Mouse (Mus musculus) forebrain, embryonic 15.5 days (tissue): Measurements from ENCODE around the gene Gm525. TPM values are rescaled to one million over a fixed set of nuclear protein-coding genes. Genes with fewer than 3 reads are reported as not detected.
A peak's percentile ranks its signal among the peaks of the same experiment; 100 is the strongest.
"Not testable (repeated sequence)": the region's sequence is repeated elsewhere in the genome, so short reads cannot be mapped to it uniquely, and the experiment has no call there.

Source experiments
- ATAC-seq: fragments of 200-750 bp; cut with Nextera tagmentation; replicated peaks from 2 replicates; pipeline ENCODE4 v1.8.0; 2017; ENCODE audit warnings: mild to moderate bottlenecking, moderate TSS enrichment, moderate library complexity
- H3K27ac ChIP-seq: fragments of 300-500 bp; sonication (generic); replicated peaks from 2 replicates; pipeline ENCODE4 v1.5.1; 2015; ENCODE audit warnings: mild to moderate bottlenecking, inconsistent platforms
- H3K27me3 ChIP-seq: fragments of 300-500 bp; sonication (generic); 2 replicates; pipeline ENCODE4 v1.6.1; 2015; ENCODE audit warnings: inconsistent platforms
- H3K36me3 ChIP-seq: fragments of 300-500 bp; sonication (generic); 2 replicates; pipeline ENCODE4 v1.6.1; 2015; ENCODE audit warnings: mild to moderate bottlenecking, inconsistent platforms
- H3K4me1 ChIP-seq: fragments of 300-500 bp; sonication (generic); 2 replicates; pipeline ENCODE4 v1.6.1; 2015; ENCODE audit warnings: inconsistent platforms
- H3K4me2 ChIP-seq: fragments of 300-500 bp; sonication (generic); replicated peaks from 2 replicates; pipeline ENCODE4 v1.6.1; 2015; ENCODE audit warnings: mild to moderate bottlenecking, inconsistent platforms
- H3K4me3 ChIP-seq: fragments of 300-500 bp; sonication (generic); 2 replicates; pipeline ENCODE4 v1.5.1; 2015; ENCODE audit warnings: mild to moderate bottlenecking, inconsistent platforms
- H3K9ac ChIP-seq: fragments of 300-500 bp; sonication (generic); replicated peaks from 2 replicates; pipeline ENCODE4 v1.6.1; 2015; ENCODE audit warnings: mild to moderate bottlenecking, inconsistent platforms
- H3K9me3 ChIP-seq: fragments of 300-500 bp; sonication (generic); 2 replicates; pipeline ENCODE4 v1.6.1; 2016; ENCODE audit warnings: inconsistent platforms
- WGBS: fragments of 180-500 bp; shearing (Covaris S2); methylation state at CpG from one replicate; pipeline ENCODE4 v1.1.7; 2015; ENCODE audit warnings: mixed read lengths; 5-methylcytosine and 5-hydroxymethylcytosine counted together
- polyA plus RNA-seq: library from polyadenylated mRNA; unstranded; fragments of >200 nt; fragmentation: Nextera tagmentation; extraction: Ambion mirVana; gene quantifications from 2 replicates; pipeline ENCODE4 v1.2.1, GENCODE M21; 2015

The Gm525 gene
- polyA plus RNA-seq, 1 experiment from 2014 or later: not detected

- no peak overlapping the region for H3K9ac ChIP-seq
- WGBS: 92% methylated on average over 7 of the region's 7 CpGs
These were observed 30.6 kb upstream of the Gm525 start for GRCm38 (mm10) chr11:89043046-89043445.

GRCm38 (mm10) chr11:89045501-89045900 is 28.1 kb upstream of the Gm525 start:
- H3K27me3 ChIP-seq, H3K4me3 ChIP-seq, H3K4me1 ChIP-seq, H3K4me2 ChIP-seq, H3K9ac ChIP-seq, ATAC-seq, H3K9me3 ChIP-seq, H3K27ac ChIP-seq: not testable (repeated sequence)
- peaks cover 73% of the 10 kb centered on the region for H3K36me3 ChIP-seq
- 99% methylated on average over 3 of the region's 3 CpGs for WGBS

More at GRCm38 (mm10) chr11:89043046-89043445, 30.6 kb upstream of the Gm525 start:
- Histone ChIP-seq H3K27ac (no peak overlapping the region), H3K36me3 (peaks cover 80% of the 10 kb centered on the region), H3K27me3 (no peaks in the 10 kb centered on the region), H3K9me3 (no peaks in the 10 kb centered on the region), H3K4me2 (no peak overlapping the region), H3K4me1 (no peaks in the 10 kb centered on the region), H3K4me3 (no peak overlapping the region)
- no peak for ATAC-seq

- Histone ChIP-seq H3K27ac (no peak overlapping the region), H3K9me3 (no peaks in the 10 kb centered on the region), H3K9ac (no peak overlapping the region), H3K4me1 (no peaks in the 10 kb centered on the region), H3K4me2 (no peak overlapping the region), H3K27me3 (no peaks in the 10 kb centered on the region), H3K36me3 (peaks cover 75% of the 10 kb centered on the region), H3K4me3 (no peak overlapping the region)
- no peak for ATAC-seq
- WGBS: 80% methylated on average over 3 of the region's 3 CpGs
These were observed 27.6 kb upstream of the Gm525 start for GRCm38 (mm10) chr11:89046021-89046420.

GRCm38 (mm10) chr11:89051767-89052166 is 21.9 kb upstream of the Gm525 start:
- Histone ChIP-seq H3K27me3 (no peaks in the 10 kb centered on the region), H3K36me3 (peaks cover 58% of the 10 kb centered on the region), H3K4me2 (no peak overlapping the region)

GRCm38 (mm10) chr11:89055931-89056690 is 17.5 kb upstream of the Gm525 start:
- peaks cover 33% of the 10 kb centered on the region for H3K4me1 ChIP-seq
- H3K27ac ChIP-seq: no peak overlapping the region
- ATAC-seq: no peak
- H3K4me2 ChIP-seq: no peak overlapping the region
- no peak overlapping the region for H3K4me3 ChIP-seq
- no peaks in the 10 kb centered on the region for H3K27me3 ChIP-seq
- 73% methylated on average over 13 of the region's 13 CpGs for WGBS
- no peak overlapping the region for H3K9ac ChIP-seq
- no peaks in the 10 kb centered on the region for H3K9me3 ChIP-seq
- H3K36me3 ChIP-seq: peaks cover 24% of the 10 kb centered on the region; the same call in 1 of the 2 replicates

More at GRCm38 (mm10) chr11:89051767-89052166, 21.9 kb upstream of the Gm525 start:
- H3K9me3 ChIP-seq: no peaks in the 10 kb centered on the region
- 89% methylated on average over 6 of the region's 6 CpGs for WGBS
- H3K27ac ChIP-seq: no peak overlapping the region
- H3K4me1 ChIP-seq: peaks cover 7% of the 10 kb centered on the region
- no peak for ATAC-seq
- H3K4me3 ChIP-seq: no peak overlapping the region
- H3K9ac ChIP-seq: no peak overlapping the region

GRCm38 (mm10) chr11:89058515-89059270 is 14.9 kb upstream of the Gm525 start:
- peak overlapping the region; percentile 90; the same call in 1 of the 2 replicates for H3K9ac ChIP-seq
- no peaks in the 10 kb centered on the region for H3K9me3 ChIP-seq
- peak overlapping the region; percentile 85 for H3K4me2 ChIP-seq
- H3K27ac ChIP-seq: no peak overlapping the region
- H3K4me3 ChIP-seq: peak overlapping the region; percentile 87
- WGBS: 79% methylated on average over 11 of the region's 11 CpGs
- ATAC-seq: no peak
- peaks cover 12% of the 10 kb centered on the region; the same call in 1 of the 2 replicates for H3K36me3 ChIP-seq
- H3K27me3 ChIP-seq: no peaks in the 10 kb centered on the region
- peaks cover 33% of the 10 kb centered on the region for H3K4me1 ChIP-seq

- Histone ChIP-seq H3K27ac (peak overlapping the region; percentile 75), H3K36me3 (peaks cover under 1% of the 10 kb centered on the region; the same call in 1 of the 2 replicates), H3K4me2 (peak overlapping the region; percentile 85), H3K9me3 (no peaks in the 10 kb centered on the region), H3K4me3 (peak overlapping the region; percentile 87), H3K4me1 (peaks cover 33% of the 10 kb centered on the region), H3K9ac (peak overlapping the region; percentile 90), H3K27me3 (no peaks in the 10 kb centered on the region)
- WGBS: under 1% methylated on average over 33 of the region's 33 CpGs
- ATAC-seq: peak; percentile 71; the same call in 1 of the 2 replicates
These were observed 13.7 kb upstream of the Gm525 start for GRCm38 (mm10) chr11:89059919-89060422.

GRCm38 (mm10) chr11:89060423-89061089 is 13.1 kb upstream of the Gm525 start:
- peaks cover 33% of the 10 kb centered on the region for H3K4me1 ChIP-seq
- H3K4me3 ChIP-seq: peak overlapping the region; percentile 87
- H3K9ac ChIP-seq: peak overlapping the region; percentile 90
- H3K27ac ChIP-seq: peak overlapping the region; percentile 75
- H3K36me3 ChIP-seq: no peaks in the 10 kb centered on the region
- WGBS: under 1% methylated on average over 63 of the region's 63 CpGs
- peak; percentile 93 for ATAC-seq
- H3K9me3 ChIP-seq: 0 out of 2 replicates have a peak, but pooled peaks cover 3% of the 10 kb centered on the region
- H3K27me3 ChIP-seq: no peaks in the 10 kb centered on the region
- H3K4me2 ChIP-seq: peak overlapping the region; percentile 85

GRCm38 (mm10) chr11:89061362-89061761 is 12.3 kb upstream of the Gm525 start:
- Histone ChIP-seq H3K36me3 (no peaks in the 10 kb centered on the region), H3K4me2 (no peak overlapping the region), H3K4me1 (peaks cover 29% of the 10 kb centered on the region), H3K27me3 (no peaks in the 10 kb centered on the region), H3K9me3 (0 out of 2 replicates have a peak, but pooled peaks cover 3% of the 10 kb centered on the region), H3K27ac (no peak overlapping the region), H3K9ac (no peak overlapping the region), H3K4me3 (no peak overlapping the region)
- 91% methylated on average over 7 of the region's 7 CpGs for WGBS
- ATAC-seq: peak; percentile 0; the same call in 1 of the 2 replicates

- no peak overlapping the region for H3K9ac ChIP-seq
- no peak overlapping the region for H3K27ac ChIP-seq
- no peaks in the 10 kb centered on the region for H3K27me3 ChIP-seq
- no peak overlapping the region for H3K4me3 ChIP-seq
- H3K36me3 ChIP-seq: no peaks in the 10 kb centered on the region
- no peak overlapping the region for H3K4me2 ChIP-seq
- 0 out of 2 replicates have a peak, but pooled peaks cover 3% of the 10 kb centered on the region for H3K9me3 ChIP-seq
- 84% methylated on average over 6 of the region's 6 CpGs for WGBS
- H3K4me1 ChIP-seq: peaks cover 7% of the 10 kb centered on the region
- no peak for ATAC-seq
These were observed 9.3 kb upstream of the Gm525 start for GRCm38 (mm10) chr11:89064312-89064711.

- H3K9ac ChIP-seq: no peak overlapping the region
- WGBS: 99% methylated on average over 3 of the region's 3 CpGs
- no peaks in the 10 kb centered on the region; the same call in 1 of the 2 replicates for H3K4me1 ChIP-seq
- no peaks in the 10 kb centered on the region for H3K36me3 ChIP-seq
- no peak overlapping the region for H3K4me3 ChIP-seq
- H3K27ac ChIP-seq: no peak overlapping the region
- H3K4me2 ChIP-seq: no peak overlapping the region
- H3K27me3 ChIP-seq: no peaks in the 10 kb centered on the region
- ATAC-seq: no peak
- H3K9me3 ChIP-seq: 0 out of 2 replicates have a peak, but pooled peaks cover 3% of the 10 kb centered on the region
These were observed 8.3 kb upstream of the Gm525 start for GRCm38 (mm10) chr11:89065297-89065696.
